In the genomic region with DNA sequence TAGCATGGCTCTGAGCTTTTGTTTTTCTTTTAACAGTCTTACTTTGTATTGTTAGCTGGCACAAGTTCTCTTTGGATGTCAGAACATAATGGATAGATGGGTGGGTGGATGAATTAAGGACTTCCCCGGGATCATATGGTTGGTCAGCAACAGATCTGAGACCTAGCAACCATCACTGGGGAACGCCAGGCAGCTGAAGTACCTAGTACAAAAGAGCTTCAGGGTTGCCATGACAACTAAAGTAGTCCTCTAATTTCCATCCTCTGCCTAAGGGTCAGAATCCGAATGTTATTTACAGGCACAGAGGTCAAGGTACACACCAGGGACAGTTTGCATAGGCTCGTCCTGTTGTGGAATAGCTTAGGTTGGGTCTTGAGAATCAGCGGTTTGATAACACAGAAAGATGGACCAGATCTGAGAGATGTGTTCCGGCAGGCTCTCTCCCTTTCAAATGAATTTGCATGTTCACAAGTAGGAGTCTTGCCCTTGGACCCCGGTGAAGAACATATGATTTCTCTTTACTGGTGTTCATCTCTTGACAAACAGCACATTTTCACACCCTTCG, we compare ENCODE assay signal across 15 mouse cellular contexts. TPM values are rescaled to one million over a fixed set of nuclear protein-coding genes. Genes with fewer than 3 reads are reported as not detected.
DNase-seq lines count a peak whose midpoint lies in the region; ATAC-seq and TF ChIP-seq lines count a peak whose summit lies in the region.
"Had no signal": no experiment of that assay in that cellular context is flagged by ENCODE, and none has a peak within 500 bp of the region (broad histone marks: within the 10 kb centered on the region; RNA-seq: fewer than 3 reads in every experiment).

No protein-coding gene starts in this region.

- peaks cover 22% of the 10 kb centered on the region for H3K4me1 ChIP-seq in hindbrain, embryonic 10.5 days (replicated peaks)
- H3K4me1 ChIP-seq in hindbrain, embryonic 16.5 days (ENCODE audit: control insufficient read depth, insufficient read depth, low read depth, low read length) = no peaks in the 10 kb centered on the region
- H3K4me1 ChIP-seq in forebrain, postnatal 0 days (ENCODE audit: insufficient read depth) = no peaks in the 10 kb centered on the region
- peaks cover 11% of the 10 kb centered on the region for H3K4me1 ChIP-seq in midbrain, embryonic 13.5 days (replicated peaks)
- H3K4me1 ChIP-seq: heart, embryonic 10.5 days; liver, embryonic 12.5 days had no signal

- DNase-seq in hindbrain, embryonic 10.5 days (ENCODE audit: low spot score) = peak; percentile 60
- DNase-seq in forebrain, postnatal 0 days = peak; percentile 35
- DNase-seq in adrenal gland, postnatal 10 days = no peak
- no peak for DNase-seq in cerebellum, postnatal 4 days (ENCODE audit: low spot score in 2 of 2)
- DNase-seq: cerebellum, postnatal 14 days; heart, postnatal 36 days; kidney, adult 8-10 months had no signal

- no peaks in the 10 kb centered on the region for H3K9me3 ChIP-seq in hindbrain, embryonic 10.5 days
- no peaks in the 10 kb centered on the region for H3K9me3 ChIP-seq in hindbrain, embryonic 16.5 days (ENCODE audit: control insufficient read depth, low read length)
- H3K9me3 ChIP-seq in forebrain, postnatal 0 days (ENCODE audit: low read length) = no peaks in the 10 kb centered on the region
- H3K9me3 ChIP-seq in midbrain, embryonic 13.5 days = no peaks in the 10 kb centered on the region
- H3K9me3 ChIP-seq: heart, embryonic 10.5 days; liver, embryonic 12.5 days had no signal

- H3K27ac ChIP-seq in hindbrain, embryonic 10.5 days = no peak overlapping the region
- no peak overlapping the region for H3K27ac ChIP-seq in hindbrain, embryonic 16.5 days (ENCODE audit: low read depth, low read length)
- H3K27ac ChIP-seq in forebrain, postnatal 0 days (ENCODE audit: low read depth, low read length) = no peak overlapping the region
- no peak overlapping the region for H3K27ac ChIP-seq in midbrain, embryonic 13.5 days
- H3K27ac ChIP-seq: heart, embryonic 10.5 days; liver, embryonic 12.5 days had no signal

- no peak overlapping the region for H3K4me3 ChIP-seq in hindbrain, embryonic 10.5 days
- H3K4me3 ChIP-seq in hindbrain, embryonic 16.5 days (ENCODE audit: low read length) = no peak overlapping the region
- no peak overlapping the region for H3K4me3 ChIP-seq in forebrain, postnatal 0 days (ENCODE audit: low read depth, low read length)
- H3K4me3 ChIP-seq in midbrain, embryonic 13.5 days (replicated peaks) = no peak overlapping the region
- H3K4me3 ChIP-seq: heart, embryonic 10.5 days; liver, embryonic 12.5 days had no signal

- WGBS in hindbrain, embryonic 10.5 days = 41% methylated on average over 8 of the region's 8 CpGs
- WGBS in hindbrain, embryonic 16.5 days = 19% methylated on average over 8 of the region's 8 CpGs
- 32% methylated on average over 8 of the region's 8 CpGs for WGBS in forebrain, postnatal 0 days
- 34% methylated on average over 8 of the region's 8 CpGs for WGBS in midbrain, embryonic 13.5 days

- no peak for ATAC-seq in hindbrain, embryonic 16.5 days
- peak; percentile 74 for ATAC-seq in forebrain, postnatal 0 days
- peak; percentile 76 for ATAC-seq in midbrain, embryonic 13.5 days
- ATAC-seq in megakaryocyte progenitor cell, adult 5-6 weeks (replicated peaks; ENCODE audit: poor library complexity) = no peak
- ATAC-seq: liver, embryonic 12.5 days; lung, postnatal 0 days had no signal

- H3K27me3 ChIP-seq in hindbrain, embryonic 10.5 days (ENCODE audit: insufficient read depth, poor library complexity, severe bottlenecking) = no peaks in the 10 kb centered on the region
- H3K27me3 ChIP-seq in hindbrain, embryonic 16.5 days (replicated peaks; ENCODE audit: control insufficient read depth, insufficient read depth, low read length) = no peaks in the 10 kb centered on the region
- no peaks in the 10 kb centered on the region for H3K27me3 ChIP-seq in forebrain, postnatal 0 days (ENCODE audit: insufficient read depth, low read length)
- no peaks in the 10 kb centered on the region for H3K27me3 ChIP-seq in midbrain, embryonic 13.5 days
- H3K27me3 ChIP-seq: liver, embryonic 12.5 days had no signal

- no peak overlapping the region for H3K4me2 ChIP-seq in hindbrain, embryonic 16.5 days (ENCODE audit: low read length)
- no peak overlapping the region for H3K4me2 ChIP-seq in forebrain, postnatal 0 days (ENCODE audit: low read depth)
- H3K4me2 ChIP-seq in midbrain, embryonic 13.5 days (replicated peaks) = no peak overlapping the region
- H3K4me2 ChIP-seq: liver, embryonic 12.5 days had no signal

- no peak overlapping the region for H3K9ac ChIP-seq in hindbrain, embryonic 16.5 days (ENCODE audit: low read depth, low read length)
- H3K9ac ChIP-seq in forebrain, postnatal 0 days = no peak overlapping the region
- no peak overlapping the region for H3K9ac ChIP-seq in midbrain, embryonic 13.5 days (replicated peaks)
- H3K9ac ChIP-seq: liver, embryonic 12.5 days had no signal

- H3K36me3 ChIP-seq in hindbrain, embryonic 10.5 days = no peaks in the 10 kb centered on the region
- no peaks in the 10 kb centered on the region for H3K36me3 ChIP-seq in hindbrain, embryonic 16.5 days (ENCODE audit: control insufficient read depth, insufficient read depth, low read length)
- no peaks in the 10 kb centered on the region for H3K36me3 ChIP-seq in forebrain, postnatal 0 days (ENCODE audit: insufficient read depth)
- H3K36me3 ChIP-seq in midbrain, embryonic 13.5 days = no peaks in the 10 kb centered on the region
- H3K36me3 ChIP-seq: heart, embryonic 10.5 days; liver, embryonic 12.5 days had no signal

- TF ChIP-seq CTCF in forebrain, postnatal 0 days (IDR thresholded peaks at IDR 0.05; ENCODE audit: low read depth) = no peak

RNA-seq across cellular contexts. Expression of gene Tmem266, which starts 28.6 kb away (rescaled TPM):
- polyA plus RNA-seq in hindbrain, embryonic 10.5 days (2016; fragmentation: Nextera tagmentation; extraction: Ambion mirVana) = 0.46 and 1.2 TPM in 2 replicates
- 6.0 and 6.5 TPM in 2 replicates for polyA plus RNA-seq in hindbrain, embryonic 16.5 days (2015; fragmentation: Nextera tagmentation; extraction: Ambion mirVana)
- total RNA-seq in forebrain, postnatal 0 days (2014; rRNA removed) = 7.8 and 8.9 TPM in 2 replicates
- 3.7 and 4.8 TPM in 2 replicates for polyA plus RNA-seq in forebrain, postnatal 0 days (2015; fragmentation: Nextera tagmentation; extraction: Ambion mirVana)
- 2.8 and 3.2 TPM in 2 replicates for polyA plus RNA-seq in midbrain, embryonic 13.5 days (2015; fragmentation: Nextera tagmentation; extraction: Ambion mirVana)
- total RNA-seq in megakaryocyte progenitor cell, adult 5-6 weeks (2015) = not detected in 2 replicates
- not detected in 2 replicates for total RNA-seq in megakaryocyte progenitor cell, adult 5-6 weeks (2017)
- 1 to 10 TPM; 1.4 to 1.5 TPM for total RNA-seq in adrenal gland, postnatal 10 days (2021)
- total RNA-seq: MEL had no signal
- polyA plus RNA-seq: C2C12; liver, embryonic 12.5 days had no signal

RNA-seq across cellular contexts. Expression of gene Nrg4, which starts 28.7 kb away (rescaled TPM):
- 0.64 and 1.0 TPM in 2 replicates for polyA plus RNA-seq in hindbrain, embryonic 10.5 days (2016; fragmentation: Nextera tagmentation; extraction: Ambion mirVana)
- 1.6 and 1.7 TPM in 2 replicates for polyA plus RNA-seq in hindbrain, embryonic 16.5 days (2015; fragmentation: Nextera tagmentation; extraction: Ambion mirVana)
- 0.24 and 1.8 TPM in 2 replicates for total RNA-seq in forebrain, postnatal 0 days (2014; rRNA removed)
- 0.42 and 0.94 TPM in 2 replicates for polyA plus RNA-seq in forebrain, postnatal 0 days (2015; fragmentation: Nextera tagmentation; extraction: Ambion mirVana)
- 1.5 and 1.9 TPM in 2 replicates for polyA plus RNA-seq in midbrain, embryonic 13.5 days (2015; fragmentation: Nextera tagmentation; extraction: Ambion mirVana)
- 10.5 and 11.4 TPM in 2 replicates for total RNA-seq in megakaryocyte progenitor cell, adult 5-6 weeks (2015)
- total RNA-seq in megakaryocyte progenitor cell, adult 5-6 weeks (2017) = 7.2 and 9.1 TPM in 2 replicates
- total RNA-seq in adrenal gland, postnatal 10 days (2021) = 10 to 100 TPM; 33.3 to 38.9 TPM

Comparison
In these comparisons a context has a peak if more than half of its experiments do, and no peak if none do; other contexts are left out.
1. DNase-seq: peak in hindbrain, embryonic 10.5 days (single experiment) and forebrain, postnatal 0 days (single experiment); none in adrenal gland, postnatal 10 days (single experiment) and cerebellum, postnatal 4 days (0 of 2).
2. ATAC-seq: peak in forebrain, postnatal 0 days (single experiment) and midbrain, embryonic 13.5 days (single experiment); none in hindbrain, embryonic 16.5 days (single experiment) and megakaryocyte progenitor cell, adult 5-6 weeks (single experiment).